Mouse (Mus musculus) testis, postnatal 14 days (tissue): ENCODE data around the gene Dand5.

Experiments
- DNase-seq: peaks from one replicate; pipeline ENCODE4 v3.0.0; 2021; ENCODE audit warnings: low spot score

The Dand5 gene

DNA sequence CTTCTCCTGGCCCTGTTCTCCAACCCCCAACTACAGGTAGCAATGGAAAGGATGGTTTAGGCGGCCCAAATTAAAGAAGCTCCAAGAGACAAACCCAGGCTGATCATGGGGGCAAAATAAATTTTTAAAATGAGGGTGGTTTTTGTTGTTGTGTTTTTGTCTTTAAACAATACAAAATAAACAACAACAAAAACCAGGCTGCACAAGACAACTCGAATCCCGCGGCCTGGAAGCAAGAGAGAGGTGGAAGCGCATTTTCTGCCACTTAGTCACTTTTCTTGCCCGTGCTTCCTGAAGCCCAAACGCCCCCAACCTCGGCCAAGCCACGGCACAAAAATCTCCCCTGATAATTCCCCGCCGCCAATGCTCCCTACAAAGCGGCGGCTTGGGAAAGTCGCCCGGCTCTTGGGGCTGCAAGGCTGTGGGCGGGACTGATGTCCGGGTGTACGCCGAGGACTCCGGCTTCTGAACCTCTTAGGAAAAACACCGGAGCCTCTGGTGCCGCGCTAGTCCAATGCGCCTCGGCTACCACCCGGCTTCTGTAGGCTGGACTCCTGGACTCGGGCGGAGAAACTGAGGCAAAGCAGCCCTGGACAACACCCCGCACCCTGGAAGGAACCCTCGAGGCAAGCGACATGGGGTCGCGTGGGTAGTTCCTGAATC lies 38.6 kb downstream of the Dand5 start:
- no peak for DNase-seq

DNA sequence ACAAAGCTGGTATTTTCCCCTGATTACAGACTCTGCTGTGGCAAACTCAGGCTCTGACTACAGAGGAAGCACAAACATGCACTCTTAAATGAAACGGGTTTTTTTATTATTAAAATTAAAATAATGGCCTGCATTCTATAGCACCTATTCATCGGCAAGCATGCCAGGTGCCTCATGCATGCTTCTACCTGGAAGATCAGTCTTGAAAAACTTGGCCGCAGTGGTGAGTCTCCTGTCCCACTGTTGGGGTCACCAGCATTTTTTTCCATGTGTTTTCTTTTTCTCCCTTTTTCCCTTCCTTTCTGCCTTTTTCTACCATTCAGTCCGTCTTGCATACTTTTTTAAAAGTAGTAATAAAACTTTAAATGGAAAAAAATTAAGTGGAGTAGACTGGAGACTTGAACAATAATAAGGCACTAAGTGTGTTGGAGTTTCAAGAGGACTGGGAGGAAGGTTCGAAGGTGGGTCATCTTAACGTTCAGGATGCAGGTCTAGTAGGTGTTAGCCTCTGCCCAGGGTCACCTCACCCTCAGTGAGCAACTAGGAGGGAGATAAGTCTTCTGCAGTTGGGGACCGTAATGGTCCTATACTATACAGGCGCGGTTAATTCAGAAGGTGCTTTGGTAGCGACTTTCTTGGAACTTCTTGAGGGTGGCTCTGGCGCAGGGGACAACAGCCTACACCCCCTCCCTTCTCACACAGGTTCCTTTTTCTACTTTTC lies 39.3 kb downstream of the Dand5 start:
- no peak for DNase-seq

DNA sequence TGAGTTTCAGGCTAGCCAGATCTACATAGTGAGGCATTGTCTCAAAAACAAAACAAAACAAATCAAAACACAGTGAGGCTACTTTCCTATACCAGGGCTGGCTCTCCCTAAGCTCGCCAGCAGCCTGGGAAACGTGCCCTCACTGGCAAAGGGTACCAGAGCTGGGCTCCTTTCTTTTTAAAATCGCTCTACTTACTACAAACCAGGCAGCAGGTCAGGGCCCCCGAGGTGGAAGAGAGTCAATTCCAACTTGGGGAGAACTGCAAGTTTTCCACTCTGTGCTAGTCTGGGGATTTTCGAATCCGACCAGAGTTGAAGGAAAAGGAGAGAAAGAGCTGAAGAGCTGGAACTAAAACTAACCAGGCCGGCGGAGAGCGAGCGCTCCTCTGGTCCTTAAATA lies 39.9 kb downstream of the Dand5 start:
- no peak for DNase-seq

DNA sequence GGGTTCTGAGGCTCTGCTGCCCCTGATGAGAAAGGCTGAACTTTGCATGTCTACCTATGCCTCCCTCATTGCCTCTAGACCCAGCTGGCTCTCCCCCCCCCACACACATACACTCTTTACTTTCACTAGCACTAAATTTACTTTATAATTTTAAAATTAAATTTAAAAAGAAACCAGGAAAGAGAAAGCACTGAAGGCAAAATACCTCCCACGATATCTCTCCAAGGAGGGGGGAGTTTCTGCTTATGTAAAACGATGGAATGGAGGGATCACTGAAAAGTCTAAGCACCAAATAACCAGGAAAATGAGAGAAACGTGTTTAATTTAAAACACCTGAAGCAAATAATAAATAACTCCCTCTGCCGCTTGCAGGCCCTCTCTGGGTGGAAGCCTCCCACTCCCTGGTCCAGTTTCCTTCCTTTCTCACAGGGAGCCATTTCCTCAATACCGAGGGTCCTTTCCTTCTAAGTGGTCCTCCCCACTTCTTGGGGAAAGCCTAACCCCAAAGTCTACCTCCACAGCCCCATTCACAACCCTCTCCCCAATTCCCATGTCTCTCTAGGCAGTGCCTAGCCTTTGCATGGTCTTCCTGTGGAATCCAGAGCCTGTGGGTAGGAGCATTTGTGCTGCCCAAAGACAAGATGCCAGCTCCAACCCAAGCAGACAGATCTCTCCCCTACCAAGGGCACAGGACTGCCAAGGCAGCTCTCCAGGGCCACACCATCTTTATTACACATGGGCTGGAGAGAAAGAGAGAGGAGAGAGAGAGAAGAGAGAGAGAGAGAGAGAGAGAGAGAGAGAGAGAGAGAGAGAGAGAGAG lies 40.7 kb downstream of the Dand5 start:
- DNase-seq = no peak

DNA sequence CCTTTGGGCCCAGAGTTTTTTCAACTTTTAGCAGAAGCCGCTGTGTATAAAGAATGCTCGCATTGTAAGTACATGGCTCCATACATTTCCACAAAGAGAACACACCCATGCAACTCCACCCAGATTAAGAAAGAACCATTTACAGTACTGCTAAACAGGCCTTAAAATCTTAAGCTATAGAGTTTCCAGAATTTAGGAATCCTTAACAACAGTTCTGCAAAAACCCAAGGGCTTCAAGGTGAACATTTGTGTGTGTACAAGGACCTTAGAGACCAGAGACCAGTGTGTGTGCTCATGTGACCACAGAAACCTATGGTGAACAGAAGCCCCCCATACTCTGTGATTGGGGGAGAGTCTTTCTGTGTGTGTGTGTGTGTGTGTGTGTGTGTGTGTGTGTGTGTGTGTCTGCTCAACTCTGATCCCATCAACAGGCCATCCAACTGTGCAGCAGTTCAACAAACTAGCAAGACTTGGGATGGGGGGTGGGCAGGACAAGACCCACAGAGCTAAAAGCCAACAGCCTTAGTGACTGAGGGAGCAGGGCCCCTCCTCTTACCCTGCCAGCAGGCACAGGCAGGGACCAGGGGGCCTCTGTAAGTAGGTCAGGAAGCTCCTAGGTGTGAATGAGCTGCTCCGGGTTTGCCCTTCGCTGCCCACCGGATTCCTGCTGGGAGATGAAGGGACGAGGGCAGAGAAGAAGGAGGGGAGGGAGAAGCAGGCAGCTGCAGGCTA lies 41.5 kb downstream of the Dand5 start:
- no peak for DNase-seq

DNA sequence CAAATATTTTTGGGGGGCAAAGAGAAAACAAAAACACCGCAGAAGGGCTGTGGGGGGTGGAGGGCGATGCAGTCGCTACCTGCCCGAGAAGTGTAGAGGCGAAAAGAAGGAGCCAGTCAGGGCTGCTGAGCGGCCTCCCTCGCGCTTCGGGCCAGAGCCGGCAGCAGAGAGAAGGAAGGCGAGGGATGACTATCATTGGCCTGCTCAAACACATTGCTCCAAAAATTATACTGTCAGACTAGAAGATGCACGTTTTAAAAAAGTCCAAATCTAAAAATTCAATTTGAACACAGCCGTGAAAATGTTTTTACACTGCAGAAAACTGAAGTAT lies 42.4 kb downstream of the Dand5 start:
- DNase-seq = no peak

DNA sequence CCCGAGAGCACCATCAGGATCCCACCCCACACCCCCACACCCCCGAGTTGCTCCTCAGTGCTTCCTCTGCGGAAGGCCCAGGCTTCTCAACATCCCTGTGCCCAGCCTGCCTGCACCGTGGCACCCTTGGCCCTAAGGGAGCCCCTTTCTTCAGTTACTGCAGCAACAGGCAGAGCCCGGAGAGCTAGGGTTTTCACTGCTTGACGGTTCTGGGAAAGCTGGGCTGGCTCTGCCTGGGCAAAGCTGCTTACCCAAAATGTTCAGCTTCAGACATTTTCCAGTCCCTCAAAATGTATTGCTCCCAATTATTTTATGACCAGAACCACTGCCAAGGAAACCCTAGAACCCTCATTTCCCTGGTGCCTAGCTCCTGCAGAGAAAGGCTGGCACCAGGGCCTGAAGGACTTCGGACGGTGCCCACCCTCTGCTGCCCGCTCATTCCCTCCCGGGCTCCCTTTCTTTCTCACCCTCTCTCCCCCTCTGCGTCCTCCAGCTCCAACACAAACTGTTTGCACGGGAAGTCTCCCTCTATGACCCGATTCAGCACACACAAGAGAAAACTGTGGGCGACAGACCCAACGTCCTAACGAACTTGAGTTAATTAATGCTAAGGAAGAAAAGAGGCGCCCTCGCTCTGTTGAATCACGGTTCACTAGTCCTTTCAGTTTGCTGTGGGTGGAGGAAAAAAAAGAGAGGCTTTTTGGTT lies 43.0 kb downstream of the Dand5 start:
- DNase-seq = no peak

DNA sequence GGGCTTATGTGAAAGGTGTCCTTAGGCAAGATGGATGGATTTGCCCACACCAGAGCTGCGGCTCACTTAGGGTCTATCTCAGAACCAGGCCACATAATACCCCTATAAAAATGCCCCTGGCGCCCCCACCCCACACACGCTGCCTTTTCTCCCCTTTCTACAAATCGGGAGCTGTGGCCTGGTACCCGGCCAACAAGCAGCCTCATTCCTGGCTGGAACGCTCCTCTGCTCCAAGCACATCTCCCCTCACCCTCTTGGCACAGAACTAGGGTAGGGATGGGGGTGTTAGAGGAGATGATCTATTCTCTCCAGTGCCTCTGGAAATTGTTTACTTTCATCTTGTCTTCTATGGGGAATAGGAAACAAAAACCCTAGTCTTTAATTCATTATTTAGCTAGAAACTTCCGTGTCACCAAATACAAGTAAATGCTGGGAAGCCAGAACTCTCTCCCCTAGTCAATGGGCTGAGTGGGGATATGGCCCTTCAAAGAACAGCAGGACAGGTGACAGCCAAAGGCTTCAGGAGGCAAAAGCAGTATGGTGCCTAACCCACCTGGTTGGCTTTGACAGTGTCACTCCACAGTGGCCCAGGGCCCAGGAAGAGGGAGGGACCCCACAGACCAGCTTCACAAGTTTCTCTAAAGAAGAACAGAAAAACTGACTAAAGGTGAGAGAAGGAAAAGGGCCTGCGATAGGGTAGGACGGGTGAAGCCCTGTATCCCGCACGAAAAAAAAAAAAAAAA lies 43.8 kb downstream of the Dand5 start:
- no peak for DNase-seq

DNA sequence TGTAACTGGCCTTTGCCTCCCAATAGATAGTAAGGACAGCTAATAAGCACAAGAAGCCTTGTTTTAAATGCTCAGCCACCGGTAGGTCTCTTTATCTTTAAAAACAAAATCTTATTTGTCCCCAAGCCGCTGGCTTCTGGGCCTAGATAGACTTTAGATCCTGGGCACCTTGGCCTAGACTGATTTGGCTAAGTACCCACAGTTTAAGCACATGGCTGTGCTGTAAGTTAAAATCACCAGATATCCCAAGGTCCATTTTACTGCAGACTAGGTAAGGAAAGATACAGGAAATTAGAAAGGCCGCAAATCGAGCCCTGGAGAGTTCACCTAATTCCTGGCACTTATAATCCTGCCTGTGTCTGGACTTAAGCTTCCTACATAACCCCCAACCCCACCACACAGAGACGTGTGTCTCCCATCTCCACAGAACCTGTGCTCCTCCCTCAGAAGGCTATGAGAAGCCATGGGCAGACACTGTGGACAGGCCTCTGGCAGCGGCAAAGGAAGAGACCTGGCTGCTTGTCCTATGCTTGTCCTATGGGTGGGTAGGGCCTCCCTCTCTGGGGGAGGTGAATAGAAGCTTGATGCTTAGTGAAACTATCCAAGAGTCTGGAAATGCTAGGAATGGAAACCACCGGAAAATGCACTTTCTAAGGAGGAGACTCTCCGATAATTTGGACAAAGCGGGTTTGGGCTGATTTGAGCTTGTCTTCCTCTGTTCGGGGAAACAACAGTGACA lies 44.6 kb downstream of the Dand5 start:
- DNase-seq = no peak

DNA sequence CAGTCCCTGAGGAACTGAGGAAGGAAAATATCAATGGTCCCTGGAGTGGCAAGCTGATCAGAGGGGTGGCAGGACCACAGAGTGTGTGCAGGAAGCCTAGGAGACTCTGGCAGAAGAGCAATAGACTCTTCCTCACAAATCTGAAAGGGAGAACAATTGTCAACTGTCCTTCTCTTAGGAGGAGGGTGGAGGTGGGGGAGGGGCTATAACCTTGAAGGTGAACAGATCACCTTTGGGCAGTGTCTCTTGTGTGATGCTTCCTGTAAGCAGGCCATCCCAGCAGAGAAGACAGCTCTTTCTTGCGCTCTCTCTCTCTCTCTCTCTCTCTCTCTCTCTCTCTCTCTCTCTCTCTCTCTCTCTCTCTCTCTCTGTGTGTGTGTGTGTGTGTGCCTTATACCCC lies 46.1 kb downstream of the Dand5 start:
- no peak for DNase-seq

DNA sequence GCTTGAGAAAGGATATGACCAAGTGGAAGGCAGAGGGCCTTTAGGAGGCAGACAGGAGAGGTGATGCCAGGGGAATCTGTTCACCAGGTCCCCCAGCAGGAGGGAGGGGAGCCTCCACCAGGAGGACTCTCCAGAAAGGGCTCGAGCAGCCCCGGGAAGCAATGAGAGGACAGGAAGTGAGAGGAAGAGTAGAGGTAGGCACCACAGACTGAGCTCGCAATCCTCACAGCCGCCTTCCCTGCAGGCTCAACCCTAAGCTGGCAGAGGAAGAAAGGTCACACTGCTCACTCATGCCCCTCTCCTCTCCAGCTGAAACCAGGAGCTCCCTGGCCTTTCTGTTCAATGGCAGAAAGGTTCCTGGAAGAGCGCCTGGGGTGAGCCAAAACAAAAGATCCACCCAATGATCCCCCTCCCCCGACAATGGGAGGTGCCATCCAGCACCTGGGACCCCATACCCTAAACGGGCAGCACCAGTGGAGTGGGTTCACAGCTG lies 47.0 kb downstream of the Dand5 start:
- no peak for DNase-seq

DNA sequence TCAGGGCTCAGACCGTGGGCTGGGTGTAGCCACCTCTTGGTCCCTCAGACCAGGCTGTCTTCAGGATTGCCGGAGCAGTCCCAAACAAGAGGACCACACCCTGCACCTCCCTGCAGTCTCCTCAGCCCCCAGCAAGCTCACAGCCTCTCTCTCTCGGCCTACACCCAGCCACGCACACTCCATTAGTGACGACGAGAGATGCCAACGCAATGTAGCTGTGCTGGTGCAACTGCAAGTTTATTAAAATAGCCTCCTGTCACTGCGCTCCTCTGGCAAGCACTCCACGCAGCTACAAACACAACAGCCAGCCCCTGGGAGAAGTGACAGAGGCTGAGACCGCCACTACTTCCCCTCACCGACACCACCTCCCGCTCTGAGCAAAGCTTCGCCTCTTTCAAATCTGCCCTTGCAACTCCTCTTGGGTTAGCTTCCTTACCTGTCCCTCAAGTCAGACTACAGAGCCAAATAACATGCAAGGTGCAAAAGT lies 47.5 kb downstream of the Dand5 start:
- no peak for DNase-seq

DNA sequence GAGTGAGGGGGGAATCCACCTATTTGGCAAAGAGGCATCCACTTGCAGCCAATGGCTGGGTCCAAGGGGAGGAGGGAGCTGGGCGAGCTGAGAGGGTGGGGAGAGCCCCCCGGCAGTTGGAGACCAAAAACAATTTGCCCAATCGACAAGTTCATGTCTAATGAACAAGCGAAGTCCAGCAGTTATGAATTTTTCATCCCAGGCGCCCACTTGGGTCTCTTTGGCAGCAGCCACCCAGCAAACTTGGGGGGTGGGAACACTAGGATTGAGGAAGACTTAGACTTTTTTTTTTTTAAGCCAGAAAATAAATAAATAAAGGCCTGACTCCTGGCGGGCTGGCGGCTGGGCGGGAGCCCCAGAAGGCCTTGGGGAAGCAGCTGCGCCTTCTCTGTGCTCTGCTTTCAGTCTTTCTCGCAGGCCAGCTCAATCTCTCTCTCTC lies 48.1 kb downstream of the Dand5 start:
- peak; percentile 65 for DNase-seq

DNA sequence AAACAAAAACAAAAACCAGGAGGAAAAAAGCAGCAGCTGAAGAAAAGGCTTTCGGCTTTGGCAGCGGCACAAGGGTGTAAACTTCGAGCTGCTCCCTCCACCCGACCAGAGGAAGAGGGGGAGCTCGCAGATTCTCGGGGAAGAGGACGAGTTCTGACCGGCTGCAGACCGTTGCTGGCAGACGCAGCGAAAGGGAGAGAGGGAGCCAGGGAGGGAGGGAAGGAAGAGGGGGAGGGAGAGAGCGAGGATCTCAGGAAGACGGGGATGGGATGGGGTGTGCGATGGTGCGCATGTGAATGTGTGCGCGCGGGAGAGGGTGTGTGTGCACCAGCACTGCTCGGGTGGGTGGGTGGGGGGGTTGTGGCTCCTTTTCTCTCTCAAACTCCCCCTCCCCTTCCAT lies 48.8 kb downstream of the Dand5 start:
- peak; percentile 83 for DNase-seq

DNA sequence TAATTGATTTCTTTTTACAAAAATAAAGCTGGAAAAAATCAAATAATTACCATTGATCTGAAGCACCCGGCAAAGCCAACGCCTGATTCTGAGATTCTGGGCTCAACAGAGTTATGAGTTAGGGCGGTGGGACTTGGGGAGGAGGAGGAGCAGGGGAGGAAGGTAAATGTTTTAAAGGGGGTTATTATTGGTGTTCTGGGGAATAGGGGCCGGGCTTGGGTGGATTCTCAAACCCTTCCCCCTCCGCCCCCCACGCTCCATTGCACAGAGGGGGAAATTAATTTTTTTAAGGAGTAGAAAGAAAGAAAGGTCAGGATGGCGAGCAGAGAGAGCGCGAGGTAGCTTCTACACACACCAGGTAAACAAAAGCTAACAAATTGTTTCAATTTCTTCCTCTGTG lies 49.3 kb downstream of the Dand5 start:
- no peak for DNase-seq

DNA sequence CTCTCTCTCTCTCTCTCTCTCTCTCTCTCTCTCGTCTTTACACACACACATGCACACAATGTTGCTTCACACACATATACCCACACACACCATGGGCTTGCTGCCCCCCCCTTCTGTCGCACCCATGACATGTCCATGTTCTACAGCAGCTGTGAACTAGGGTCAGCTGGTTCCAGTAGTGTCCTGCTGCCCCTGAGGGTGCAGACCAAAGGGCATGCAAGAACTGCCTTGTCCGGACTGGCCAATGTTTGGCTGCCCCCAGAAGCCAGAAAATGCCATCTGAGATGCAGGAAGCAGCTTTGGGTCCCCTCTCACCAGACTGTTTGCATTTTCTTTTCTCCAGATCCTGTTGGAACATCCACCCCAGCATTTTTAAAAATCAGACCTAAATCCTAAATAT lies 50.0 kb downstream of the Dand5 start:
- DNase-seq = no peak

DNA sequence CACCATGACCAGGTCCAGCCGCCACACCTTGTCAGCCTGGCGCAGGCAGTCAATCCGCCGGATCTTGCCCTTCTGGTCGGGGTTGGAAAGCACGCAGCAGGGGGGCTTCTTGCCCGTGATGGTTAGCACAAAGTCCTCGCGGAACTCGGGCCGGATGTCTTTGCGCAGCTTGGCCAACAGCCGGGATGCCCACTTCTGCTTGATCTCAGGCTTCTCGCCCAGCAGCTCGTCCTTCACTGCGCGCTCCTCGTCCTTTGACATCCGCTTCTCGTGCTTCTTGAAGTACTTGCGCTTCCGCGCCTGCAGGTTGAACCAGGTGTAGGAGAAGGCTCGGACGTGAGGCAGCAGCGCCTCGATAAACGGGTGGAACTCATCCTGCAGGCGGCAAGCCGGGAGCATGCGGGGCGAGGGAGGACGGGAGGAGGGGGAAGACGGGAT lies 50.7 kb downstream of the Dand5 start:
- DNase-seq = peak; percentile 60

DNA sequence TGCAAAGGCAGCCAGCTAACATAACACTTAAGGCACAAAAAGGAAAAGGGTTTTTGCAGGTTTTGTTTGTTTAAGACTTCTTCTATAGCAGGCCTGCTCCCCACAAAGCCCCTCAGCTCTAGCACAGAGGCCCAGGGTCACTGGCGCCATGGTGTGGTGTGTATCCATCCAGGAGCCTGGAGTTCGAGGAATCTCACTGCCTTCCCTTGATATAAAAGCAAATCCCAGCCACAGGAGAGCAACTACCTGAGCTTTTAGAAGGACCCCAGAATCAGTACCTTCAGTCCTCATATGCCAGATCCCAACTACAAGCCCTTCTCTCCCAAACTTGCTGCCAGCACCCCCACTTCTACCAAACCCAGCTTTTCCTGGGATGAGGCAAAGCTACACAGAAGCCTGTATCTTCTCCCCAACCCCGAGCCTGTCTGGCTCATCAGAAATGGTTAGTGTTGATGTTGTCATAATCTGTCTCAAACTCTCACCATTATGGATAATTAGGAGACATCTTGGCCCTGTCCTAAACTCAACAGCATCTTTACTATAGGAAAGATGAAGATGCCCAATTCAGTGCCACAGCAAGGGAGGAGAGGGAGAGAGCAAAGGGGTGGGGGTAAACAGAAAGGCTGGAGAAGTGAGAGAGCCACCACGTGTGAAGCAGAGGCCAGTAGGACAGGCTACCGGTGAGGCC lies 51.5 kb downstream of the Dand5 start:
- no peak for DNase-seq
